ENCODE assay signal across 21 mouse cellular contexts in the genomic region with DNA sequence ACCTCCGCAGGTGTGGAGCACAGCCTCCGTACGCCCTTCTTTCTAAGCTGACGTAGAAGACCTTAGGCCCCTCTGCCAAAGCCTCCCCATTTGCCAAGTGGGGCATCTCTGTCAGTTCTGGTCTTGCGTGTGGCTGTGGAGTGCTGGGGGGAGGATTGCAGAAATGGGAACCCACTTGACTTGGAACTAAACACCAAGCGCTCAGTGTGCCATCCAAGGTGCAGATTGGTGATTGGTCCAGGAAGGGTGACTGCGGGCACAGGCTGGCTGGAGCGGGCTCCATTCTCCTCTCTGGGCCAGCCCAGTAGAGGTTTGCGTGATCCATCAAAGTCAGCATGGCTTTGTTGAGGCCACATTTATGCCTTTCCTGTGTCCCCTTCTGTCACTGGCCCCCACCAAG. TPM values are rescaled to one million over a fixed set of nuclear protein-coding genes. Genes with fewer than 3 reads are reported as not detected.
DNase-seq lines count a peak whose midpoint lies in the region; ATAC-seq and TF ChIP-seq lines count a peak whose summit lies in the region.
"Had no signal": no experiment of that assay in that cellular context is flagged by ENCODE, and none has a peak within 500 bp of the region (broad histone marks: within the 10 kb centered on the region; RNA-seq: fewer than 3 reads in every experiment).

No protein-coding gene starts in this region.

- no peak overlapping the region for H3K4me3 ChIP-seq in heart, adult 2 months
- no peak overlapping the region for H3K4me3 ChIP-seq in intestine, embryonic 15.5 days (replicated peaks)
- H3K4me3 ChIP-seq in intestine, embryonic 16.5 days (ENCODE audit: low read length): no peak overlapping the region
- H3K4me3 ChIP-seq: embryonic facial prominence, embryonic 13.5 days; erythroblast, embryonic 14.5 days; forebrain, embryonic 12.5 days; heart, embryonic 10.5 days; heart, embryonic 15.5 days; kidney, embryonic 15.5 days; layer of hippocampus, adult 2 months; left cerebral cortex, adult 2 months; limb, embryonic 13.5 days; liver, embryonic 12.5 days; midbrain, embryonic 12.5 days; stomach, embryonic 15.5 days had no signal

- H3K27ac ChIP-seq in heart, adult 2 months: no peak overlapping the region
- H3K27ac ChIP-seq in intestine, embryonic 15.5 days: no peak overlapping the region
- H3K27ac ChIP-seq in intestine, embryonic 16.5 days (ENCODE audit: low read length): no peak overlapping the region
- H3K27ac ChIP-seq: embryonic facial prominence, embryonic 13.5 days; forebrain, embryonic 12.5 days; heart, embryonic 10.5 days; heart, embryonic 15.5 days; kidney, embryonic 15.5 days; left cerebral cortex, adult 2 months; limb, embryonic 13.5 days; liver, embryonic 12.5 days; midbrain, embryonic 12.5 days; stomach, embryonic 15.5 days had no signal

- no peak for TF ChIP-seq EP300 in heart, adult 2 months (IDR thresholded peaks at IDR 0.05; ENCODE audit: insufficient read depth, low read depth, low read length)

- no peaks in the 10 kb centered on the region for H3K36me3 ChIP-seq in heart, adult 2 months (ENCODE audit: control insufficient read depth, insufficient read depth, low read length)
- H3K36me3 ChIP-seq in intestine, embryonic 15.5 days: 0 out of 2 replicates have a peak, but pooled peaks cover 3% of the 10 kb centered on the region
- H3K36me3 ChIP-seq in intestine, embryonic 16.5 days (ENCODE audit: control insufficient read depth, insufficient read depth, low read length): 0 out of 2 replicates have a peak, but pooled peaks cover 3% of the 10 kb centered on the region

- no peaks in the 10 kb centered on the region for H3K4me1 ChIP-seq in heart, adult 2 months (ENCODE audit: control insufficient read depth, insufficient read depth, low read length)
- no peaks in the 10 kb centered on the region for H3K4me1 ChIP-seq in intestine, embryonic 15.5 days (replicated peaks)
- H3K4me1 ChIP-seq in intestine, embryonic 16.5 days (ENCODE audit: control insufficient read depth, insufficient read depth, low read length): no peaks in the 10 kb centered on the region
- H3K4me1 ChIP-seq: embryonic facial prominence, embryonic 13.5 days; forebrain, embryonic 12.5 days; heart, embryonic 15.5 days; kidney, embryonic 15.5 days; limb, embryonic 13.5 days; stomach, embryonic 15.5 days had no signal

- no peak for TF ChIP-seq POLR2A in heart, adult 2 months (IDR thresholded peaks at IDR 0.05; ENCODE audit: insufficient read depth, low read depth, low read length)

- intact Hi-C loops in heart, adult 2 months (cut with DNase I): loop anchor here (1.0 to 5.0 kb wide), 3 partner anchors 35 to 152 kb away; no protein-coding TSS in a partner anchor

- H3K9me3 ChIP-seq in intestine, embryonic 15.5 days: no peaks in the 10 kb centered on the region
- H3K9me3 ChIP-seq in intestine, embryonic 16.5 days (ENCODE audit: control insufficient read depth, low read length): no peaks in the 10 kb centered on the region
- H3K9me3 ChIP-seq: embryonic facial prominence, embryonic 13.5 days; forebrain, embryonic 12.5 days; heart, embryonic 10.5 days; heart, embryonic 15.5 days; kidney, embryonic 15.5 days; limb, embryonic 13.5 days; liver, embryonic 12.5 days; midbrain, embryonic 12.5 days; stomach, embryonic 15.5 days had no signal

- no peaks in the 10 kb centered on the region for H3K79me2 ChIP-seq in heart, adult 2 months (replicated peaks; ENCODE audit: control insufficient read depth, insufficient read depth, low read length)

- H3K9ac ChIP-seq in heart, adult 2 months (ENCODE audit: low read depth, low read length): no peak overlapping the region
- no peak overlapping the region for H3K9ac ChIP-seq in intestine, embryonic 15.5 days
- no peak overlapping the region for H3K9ac ChIP-seq in intestine, embryonic 16.5 days (ENCODE audit: low read depth, low read length)
- H3K9ac ChIP-seq: forebrain, embryonic 12.5 days; heart, embryonic 15.5 days; kidney, embryonic 15.5 days; limb, embryonic 13.5 days; liver, embryonic 12.5 days; liver, postnatal 0 days; midbrain, embryonic 12.5 days; stomach, embryonic 15.5 days had no signal

- H3K4me2 ChIP-seq in intestine, embryonic 15.5 days (replicated peaks): no peak overlapping the region
- H3K4me2 ChIP-seq in intestine, embryonic 16.5 days (ENCODE audit: low read depth, low read length): no peak overlapping the region
- H3K4me2 ChIP-seq: embryonic facial prominence, embryonic 13.5 days; forebrain, embryonic 12.5 days; heart, embryonic 15.5 days; kidney, embryonic 15.5 days; limb, embryonic 13.5 days; liver, embryonic 12.5 days; midbrain, embryonic 12.5 days; stomach, embryonic 15.5 days had no signal

- TF ChIP-seq CTCF in heart, adult 2 months (IDR thresholded peaks at IDR 0.05): no peak

- peak; percentile 32; the same call in 1 of the 2 replicates for ATAC-seq in intestine, embryonic 15.5 days
- no peak for ATAC-seq in intestine, embryonic 16.5 days

- 94% methylated on average over 9 of the region's 9 CpGs for WGBS in heart, adult 2 months
- 94% methylated on average over 9 of the region's 9 CpGs for WGBS in intestine, embryonic 15.5 days
- WGBS in intestine, embryonic 16.5 days: 93% methylated on average over 9 of the region's 9 CpGs

- no peaks in the 10 kb centered on the region for H3K27me3 ChIP-seq in heart, adult 2 months (ENCODE audit: control insufficient read depth, insufficient read depth, low read length)
- no peaks in the 10 kb centered on the region for H3K27me3 ChIP-seq in intestine, embryonic 15.5 days (replicated peaks)
- H3K27me3 ChIP-seq in intestine, embryonic 16.5 days (replicated peaks; ENCODE audit: control insufficient read depth, insufficient read depth, low read length): no peaks in the 10 kb centered on the region
- H3K27me3 ChIP-seq: embryonic facial prominence, embryonic 13.5 days; forebrain, embryonic 12.5 days; liver, embryonic 12.5 days; midbrain, embryonic 12.5 days; Patski; stomach, embryonic 15.5 days had no signal

- peak; percentile 77 to 84 for DNase-seq in cerebellum, postnatal 14 days
- DNase-seq in cerebellum, adult 11-12 months: no peak
- DNase-seq in heart, adult 11 months: peak; percentile 90
- DNase-seq in heart, adult 2 months: no peak
- DNase-seq in brain, adult 2 months (ENCODE audit: low read depth, low spot score): peak; percentile 94

RNA-seq across cellular contexts. Expression of a gene that starts 15.1 kb away (rescaled TPM):
- 10 to 100 TPM; 18.5 to 23.6 TPM for total RNA-seq in heart, adult 2 months (2021)
- polyA plus RNA-seq in heart, adult 2 months (2012; rRNA removed): 20.2 and 31.5 TPM in 2 replicates
- 20.5 and 20.6 TPM in 2 replicates for polyA plus RNA-seq in intestine, embryonic 15.5 days (2015; fragmentation: Nextera tagmentation; extraction: Ambion mirVana)
- polyA plus RNA-seq in intestine, embryonic 16.5 days (2015; fragmentation: Nextera tagmentation; extraction: Ambion mirVana): 24.9 and 26.5 TPM in 2 replicates

RNA-seq across cellular contexts. Expression of a gene that starts 15.5 kb away (rescaled TPM):
- 10 to 100 TPM in 1 of 2 experiments, 1 to 10 TPM in 1; 8.8 to 11.6 TPM for total RNA-seq in heart, adult 2 months (2021)
- 8.6 and 9.9 TPM in 2 replicates for polyA plus RNA-seq in heart, adult 2 months (2012; rRNA removed)
- 9.3 and 12.2 TPM in 2 replicates for polyA plus RNA-seq in intestine, embryonic 15.5 days (2015; fragmentation: Nextera tagmentation; extraction: Ambion mirVana)
- 11.6 and 13.2 TPM in 2 replicates for polyA plus RNA-seq in intestine, embryonic 16.5 days (2015; fragmentation: Nextera tagmentation; extraction: Ambion mirVana)

RNA-seq across cellular contexts. Expression of a gene that starts 39.6 kb away (rescaled TPM):
- total RNA-seq in heart, adult 2 months (2021): 10 to 100 TPM in 1 of 2 experiments, 1 to 10 TPM in 1; 8.1 to 10.1 TPM
- 8.9 and 9.7 TPM in 2 replicates for polyA plus RNA-seq in heart, adult 2 months (2012; rRNA removed)
- polyA plus RNA-seq in intestine, embryonic 15.5 days (2015; fragmentation: Nextera tagmentation; extraction: Ambion mirVana): 252 and 270 TPM in 2 replicates
- polyA plus RNA-seq in intestine, embryonic 16.5 days (2015; fragmentation: Nextera tagmentation; extraction: Ambion mirVana): 380 and 424 TPM in 2 replicates

Comparison
In these comparisons a context has a peak if more than half of its experiments do, and no peak if none do; other contexts are left out.
1. DNase-seq: peak in cerebellum, postnatal 14 days (2 of 2), heart, adult 11 months (single experiment) and brain, adult 2 months (single experiment); none in cerebellum, adult 11-12 months (single experiment) and heart, adult 2 months (0 of 2).
2. RNA of a gene that starts 39.6 kb away (polyA plus RNA-seq): 380 to 424 TPM in intestine, embryonic 16.5 days and 252 to 270 TPM in intestine, embryonic 15.5 days; 8.9 to 9.7 TPM in heart, adult 2 months; every median in the first group is over 10 times any median in the second.